Mouse (Mus musculus): ENCODE data around the gene H2-M3.
"Not testable (repeated sequence)": the region's sequence is repeated elsewhere in the genome, so short reads cannot be mapped to it uniquely, and the experiment has no call there.

H2-M3 gene

DNA sequence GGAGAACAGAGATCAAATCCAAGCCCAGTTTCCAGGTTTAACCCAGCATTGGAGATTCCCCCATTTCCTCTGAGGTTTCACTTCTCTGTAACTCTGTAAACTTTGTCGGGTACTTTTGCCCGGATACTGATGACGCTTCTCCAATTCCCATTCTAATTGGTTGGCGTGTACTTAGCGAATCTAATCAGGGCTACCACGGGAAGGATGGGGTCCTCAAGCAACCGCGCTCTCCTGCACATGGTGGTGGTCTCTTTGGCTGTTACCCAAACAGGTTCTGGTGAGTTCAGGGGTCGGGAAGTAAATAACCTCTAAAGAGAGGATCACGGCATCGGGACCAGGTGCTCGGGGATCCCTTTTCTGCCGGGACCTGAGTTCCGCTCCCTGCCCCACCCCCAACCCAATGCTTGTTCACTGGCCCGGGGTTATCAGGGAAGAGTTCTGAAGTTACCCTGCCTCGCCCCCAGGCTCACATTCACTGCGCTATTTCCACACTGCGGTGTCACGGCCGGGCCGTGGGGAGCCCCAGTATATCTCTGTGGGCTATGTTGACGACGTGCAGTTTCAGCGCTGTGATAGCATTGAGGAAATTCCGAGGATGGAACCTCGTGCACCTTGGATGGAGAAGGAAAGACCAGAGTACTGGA lies at the start of gene H2-M3:
H2-M3 (plus strand) TSS at position 163 of the 644 bp plus-strand sequence.
- in situ Hi-C loops (cut with MboI, MseI) = loop anchor here (5.0 kb wide), 1 partner anchor 318 kb away; the partner anchor contains the start of gene Ppp1r11

DNA sequence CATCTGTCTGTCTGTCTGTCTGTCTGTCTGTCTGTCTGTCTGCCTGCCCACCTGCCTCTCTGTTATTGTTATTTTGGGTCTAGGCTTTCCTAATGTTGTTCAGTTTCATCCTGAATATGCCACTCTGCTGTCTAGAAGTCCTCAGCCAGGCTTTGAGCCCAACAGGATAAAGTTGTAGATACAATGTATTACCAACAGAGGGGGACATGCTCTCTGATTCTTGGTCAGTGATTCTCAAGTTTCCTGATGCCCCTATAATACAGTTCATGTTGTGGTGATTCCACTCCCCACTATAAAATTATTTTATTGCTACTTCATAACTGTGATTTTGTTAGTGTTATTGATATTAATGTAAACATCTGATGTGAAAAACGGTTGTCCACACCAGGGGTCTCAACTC lies 48.1 kb upstream of the H2-M3 start:
- in situ Hi-C loops (cut with MboI, MseI) = no loop called here

DNA sequence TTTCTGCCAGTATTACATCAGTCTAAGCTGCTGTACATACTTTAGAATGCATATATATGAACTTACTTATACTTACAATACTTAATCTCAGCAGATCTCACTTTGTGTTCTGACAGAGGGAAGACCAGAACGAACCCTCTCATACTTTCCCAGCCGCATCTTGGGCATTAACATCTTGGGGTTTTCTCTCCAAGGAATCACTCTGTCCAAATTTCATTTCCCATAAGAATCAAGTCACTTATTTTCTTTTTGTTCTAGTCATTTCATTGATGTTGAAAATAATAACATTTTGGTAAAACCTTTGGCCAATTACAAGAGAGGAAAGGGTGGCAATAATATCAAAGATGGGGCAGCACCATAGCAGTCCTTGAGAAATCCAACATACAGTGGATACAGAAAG lies 32.8 kb upstream of the H2-M3 start, which contains the start of gene Olfr97:
Olfr97 (minus strand) TSS at position 101 of the 400 bp plus-strand sequence.
- in situ Hi-C loops (cut with MboI, MseI) = not testable (repeated sequence)

DNA sequence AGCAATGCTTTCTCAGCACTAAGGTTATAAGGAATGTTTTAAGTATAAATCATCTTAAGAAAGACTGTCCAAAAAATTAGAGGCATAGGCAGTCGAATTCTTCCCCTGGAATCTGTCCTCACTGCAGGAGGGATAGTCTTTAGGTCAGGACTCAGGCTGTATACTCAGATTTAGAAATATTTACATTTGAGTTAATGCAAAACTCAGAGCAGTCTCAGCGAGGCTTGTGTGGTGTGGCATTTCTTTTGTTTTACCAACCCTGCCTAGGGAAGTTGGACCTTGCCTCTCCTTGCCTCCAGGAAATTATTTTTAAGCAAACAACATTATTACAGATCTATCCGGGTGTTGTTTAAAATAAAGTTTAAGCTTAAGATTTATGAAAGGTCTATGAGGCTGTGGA lies 27.8 kb upstream of the H2-M3 start:
- in situ Hi-C loops (cut with MboI, MseI) = no loop called here

DNA sequence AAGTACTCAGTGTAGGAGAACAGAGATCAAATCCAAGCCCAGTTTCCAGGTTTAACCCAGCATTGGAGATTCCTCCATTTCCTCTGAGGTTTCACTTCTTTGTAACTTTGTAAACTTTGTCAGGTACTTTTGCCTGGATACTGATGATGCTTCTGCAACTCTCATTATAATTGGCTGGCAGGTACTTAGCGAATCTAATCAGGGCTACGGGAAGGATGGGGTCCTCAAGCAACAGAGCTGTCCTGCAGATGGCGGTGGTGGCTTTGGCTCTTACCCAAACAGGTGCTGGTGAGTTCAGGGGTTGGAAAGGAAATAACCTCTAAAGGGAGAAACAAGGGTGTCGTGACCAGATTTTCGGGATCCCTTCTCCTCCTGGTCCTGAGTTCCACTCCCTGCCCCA lies 23.3 kb upstream of the H2-M3 start:
- in situ Hi-C loops (cut with MboI, MseI) = no loop called here

DNA sequence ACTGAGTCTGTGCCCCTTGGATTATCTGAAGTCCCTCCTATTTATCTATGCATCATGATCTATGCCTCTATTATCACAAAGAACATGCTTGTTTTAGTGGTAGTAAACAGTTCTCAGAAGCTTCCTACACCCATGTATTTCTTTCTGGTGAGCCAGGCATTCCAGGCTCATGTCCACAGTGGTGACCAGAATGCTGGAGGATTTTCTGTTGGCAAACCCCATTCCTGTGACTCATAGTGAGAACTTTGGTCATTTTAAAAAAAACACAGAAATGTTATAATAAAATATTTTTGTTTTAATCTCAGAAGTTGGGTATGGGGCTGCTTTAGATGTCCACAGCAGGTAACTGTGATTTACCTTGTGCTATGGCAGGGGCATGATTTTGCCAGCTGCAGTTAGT lies 20.6 kb upstream of the H2-M3 start:
- in situ Hi-C loops (cut with MboI, MseI) = no loop called here

DNA sequence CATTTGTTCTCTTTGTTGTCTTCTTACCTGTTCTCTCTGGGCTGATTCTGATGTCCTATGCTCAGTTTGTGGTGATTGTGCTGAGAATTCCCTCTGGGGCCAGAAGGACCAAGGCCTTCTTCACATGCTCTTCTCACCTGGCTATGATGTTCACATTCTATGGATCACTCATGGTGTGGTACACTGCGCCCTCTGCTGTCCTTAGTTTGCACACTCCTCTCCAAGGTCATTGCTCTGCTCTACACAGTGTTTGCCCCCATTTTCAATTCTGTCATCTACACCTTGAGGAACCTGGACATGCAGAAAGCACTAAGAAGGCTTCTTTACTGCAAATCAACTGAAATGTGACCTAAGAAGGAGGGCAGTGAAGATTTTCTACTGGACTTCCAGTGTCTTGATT lies 19.5 kb upstream of the H2-M3 start:
- in situ Hi-C loops (cut with MboI, MseI) = no loop called here

DNA sequence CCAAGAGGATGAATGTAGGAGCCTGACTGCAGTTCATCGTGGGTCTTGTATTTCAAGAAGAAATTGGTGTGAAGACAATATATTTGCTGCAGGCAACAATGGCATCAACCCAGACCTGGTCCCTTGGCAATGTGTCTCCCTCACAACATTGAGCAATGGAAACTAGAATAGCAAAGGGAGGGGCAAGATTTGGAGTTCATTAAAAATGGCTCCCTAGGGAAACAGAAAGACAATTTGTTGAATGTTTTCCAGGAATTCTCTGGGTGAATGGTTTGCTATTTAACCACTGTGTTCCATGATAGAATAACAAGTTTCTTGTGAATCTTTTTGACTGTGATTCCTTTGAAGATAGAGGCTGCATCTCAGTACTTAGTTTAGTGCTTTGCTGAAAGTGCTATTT lies 6.4 kb upstream of the H2-M3 start, which contains the start of gene Olfr98:
Olfr98 (minus strand) TSS at position 124 of the 400 bp plus-strand sequence.
- in situ Hi-C loops (cut with MboI, MseI) = no loop called here

DNA sequence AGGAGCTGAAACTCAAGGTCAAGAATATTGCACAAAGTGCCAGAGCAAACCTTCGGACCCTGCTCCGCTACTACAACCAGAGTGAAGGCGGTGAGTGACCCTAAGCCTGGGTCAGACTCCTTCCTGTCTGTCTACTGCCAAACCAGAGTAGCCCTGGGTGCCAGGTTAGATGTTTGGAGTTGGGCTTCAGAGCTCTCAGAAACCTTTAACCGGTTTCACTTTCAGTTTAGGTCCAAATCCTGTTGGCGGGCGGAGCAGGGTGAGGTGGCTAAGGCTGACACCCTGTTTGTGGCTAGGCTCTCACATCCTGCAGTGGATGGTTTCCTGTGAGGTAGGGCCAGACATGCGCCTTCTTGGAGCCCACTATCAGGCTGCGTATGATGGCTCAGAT lies 677 bp downstream of the H2-M3 start:
- in situ Hi-C loops (cut with MboI, MseI) = loop anchor here (5.0 kb wide), 1 partner anchor 318 kb away; the partner anchor contains the start of gene Ppp1r11

DNA sequence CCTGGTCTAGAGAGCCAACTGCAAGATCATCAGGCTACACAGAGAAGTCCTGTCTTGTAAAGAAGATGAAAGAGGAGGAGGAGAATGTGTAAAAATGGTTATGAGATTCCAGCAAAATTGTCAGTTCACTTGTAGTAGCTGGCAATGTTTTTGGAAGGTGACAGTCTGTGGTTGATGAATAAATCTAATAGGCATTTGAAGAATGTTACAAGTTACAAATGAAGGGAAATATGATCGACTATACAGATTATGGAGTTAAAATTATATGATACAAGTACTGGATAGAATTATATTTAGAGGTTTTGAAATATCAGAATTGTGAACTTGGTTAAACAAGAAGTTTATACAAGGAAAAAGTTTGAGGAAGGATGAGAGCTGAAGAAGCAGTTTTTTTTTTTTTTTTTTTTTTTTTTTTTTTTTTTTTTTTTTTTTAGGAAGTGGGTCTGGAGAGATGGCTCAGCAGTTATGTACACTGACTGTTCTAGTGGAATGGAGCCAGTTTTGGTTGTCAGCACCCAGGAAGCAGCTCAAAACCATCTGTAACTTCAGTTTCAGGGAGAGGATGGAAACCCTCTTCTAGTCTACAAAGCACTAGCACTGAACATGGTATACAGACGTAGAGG lies 5.7 kb downstream of the H2-M3 start:
- in situ Hi-C loops (cut with MboI, MseI) = no loop called here

DNA sequence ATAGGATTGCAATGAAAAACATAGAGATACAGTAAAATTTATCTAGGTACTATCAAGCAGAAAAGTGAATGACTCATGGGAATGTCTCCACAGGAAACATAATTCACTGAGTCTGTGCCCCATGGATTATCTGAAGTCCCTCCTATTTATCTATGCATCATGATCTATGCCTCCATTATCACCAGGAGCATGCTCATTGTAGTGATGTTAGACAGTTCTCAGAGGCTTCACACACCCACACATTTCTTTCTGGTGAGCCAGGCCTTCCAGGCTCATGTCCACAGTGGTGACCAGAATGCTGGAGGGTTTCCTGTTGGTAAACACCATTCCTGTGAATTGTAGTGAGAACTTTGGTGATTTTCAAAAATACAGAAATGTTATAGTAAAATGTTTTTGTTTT lies 6.6 kb downstream of the H2-M3 start:
- in situ Hi-C loops (cut with MboI, MseI) = no loop called here

DNA sequence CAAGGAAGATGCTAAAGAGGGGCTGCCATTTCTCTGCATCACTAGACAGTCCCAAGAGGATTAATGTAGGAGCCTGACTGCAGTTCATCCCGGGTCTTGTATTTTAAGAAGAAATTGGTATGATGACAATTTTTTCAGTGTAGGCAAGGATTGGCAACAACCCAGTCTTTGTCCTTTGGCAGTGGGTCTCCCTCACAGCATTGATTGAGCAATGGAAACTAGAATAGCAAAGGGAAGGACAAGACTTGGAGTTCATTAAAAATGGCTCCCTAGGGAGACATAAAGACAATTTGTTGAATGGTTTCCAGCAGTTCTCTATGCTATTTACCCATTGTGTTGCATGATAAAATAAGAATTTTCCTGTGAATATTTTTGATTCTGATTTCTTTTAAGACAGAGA lies 10.3 kb downstream of the H2-M3 start:
- in situ Hi-C loops (cut with MboI, MseI) = no loop called here

DNA sequence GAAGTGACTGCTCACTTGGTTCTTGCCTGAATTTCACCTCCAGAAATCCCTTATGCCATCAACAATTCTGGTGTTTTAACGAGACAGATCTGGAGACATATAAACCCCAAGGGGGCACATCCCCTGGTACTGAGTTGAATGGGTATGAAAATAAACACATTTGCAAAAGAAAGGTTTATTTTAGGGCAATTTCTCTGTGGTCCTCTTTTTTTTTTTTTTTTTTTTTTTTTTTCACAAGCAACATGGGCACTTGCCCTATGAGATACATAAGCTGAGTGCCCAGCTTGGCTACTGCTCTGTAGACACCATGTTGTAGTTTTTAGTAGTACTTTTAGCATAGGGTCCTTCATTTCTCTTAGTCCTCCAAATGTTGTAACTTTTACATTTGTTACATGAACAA lies 13.3 kb downstream of the H2-M3 start, which contains the start of gene Olfr99:
Olfr99 (minus strand) TSS at position 101 of the 400 bp plus-strand sequence.
- in situ Hi-C loops (cut with MboI, MseI) = no loop called here

DNA sequence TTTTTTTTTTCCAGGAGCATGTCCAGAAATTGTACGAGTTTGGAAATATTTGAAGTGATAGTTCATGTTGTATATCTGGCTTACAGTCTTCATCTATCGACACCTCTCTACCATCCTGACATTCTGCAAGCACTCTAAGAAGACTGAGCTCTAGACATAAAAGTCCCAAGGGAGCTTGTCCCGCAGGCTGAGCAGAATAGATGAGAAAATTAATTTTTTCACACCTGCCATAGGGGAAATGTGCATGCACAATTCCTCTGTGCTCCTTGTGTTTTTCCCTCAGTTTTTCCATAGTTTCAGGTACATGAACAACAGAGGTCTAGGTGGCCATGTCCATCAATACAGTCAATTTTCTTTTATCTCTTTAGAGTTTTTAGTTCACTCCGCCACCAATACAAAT lies 34.2 kb downstream of the H2-M3 start, which contains the start of gene Olfr101:
Olfr101 (minus strand) TSS at position 101 of the 400 bp plus-strand sequence.
- in situ Hi-C loops (cut with MboI, MseI) = no loop called here

DNA sequence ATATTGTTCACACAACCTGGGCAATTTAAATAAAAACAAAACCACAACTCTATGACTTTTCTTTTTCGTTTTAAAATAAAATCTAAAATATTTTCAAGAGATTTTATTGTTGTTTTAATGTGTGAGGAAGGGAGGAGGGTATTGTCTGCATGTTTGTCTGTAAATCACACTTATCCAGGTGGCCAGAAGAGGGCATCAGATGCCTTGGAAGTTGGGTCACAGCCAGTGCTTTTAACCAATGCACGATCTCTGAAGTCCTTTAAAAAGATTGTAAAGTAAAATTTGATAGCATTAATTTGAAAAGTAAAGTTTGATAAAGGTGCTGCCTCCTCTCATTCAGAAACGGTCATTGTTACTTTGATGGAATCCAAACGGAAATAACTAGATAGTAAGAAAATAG lies 38.5 kb downstream of the H2-M3 start:
- in situ Hi-C loops (cut with MboI, MseI) = no loop called here

DNA sequence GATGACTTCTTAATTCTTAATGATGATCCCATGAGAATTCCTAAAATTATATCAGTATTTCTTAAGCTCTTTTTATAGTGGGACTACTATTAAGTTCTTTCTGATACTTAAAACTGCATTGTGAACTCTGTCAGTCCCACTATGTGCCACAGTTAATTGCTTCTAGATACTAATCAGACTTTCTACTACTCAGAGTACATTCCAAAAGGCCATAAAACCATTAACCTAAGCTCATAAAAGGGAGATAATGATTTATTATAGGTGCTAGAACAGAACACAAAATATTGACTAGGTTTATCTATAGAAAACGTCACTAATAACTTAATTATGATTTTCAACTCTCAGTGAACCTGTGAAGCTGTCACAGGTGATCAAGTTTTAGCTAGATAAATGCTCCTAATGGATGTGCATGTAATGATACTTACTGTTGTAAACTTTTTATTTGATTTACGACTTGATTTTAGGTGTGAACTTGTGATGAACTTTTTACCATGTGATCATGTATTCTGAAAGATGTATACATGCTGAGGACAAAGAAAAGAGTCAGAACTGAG lies 40.2 kb downstream of the H2-M3 start:
- in situ Hi-C loops (cut with MboI, MseI) = no loop called here

DNA sequence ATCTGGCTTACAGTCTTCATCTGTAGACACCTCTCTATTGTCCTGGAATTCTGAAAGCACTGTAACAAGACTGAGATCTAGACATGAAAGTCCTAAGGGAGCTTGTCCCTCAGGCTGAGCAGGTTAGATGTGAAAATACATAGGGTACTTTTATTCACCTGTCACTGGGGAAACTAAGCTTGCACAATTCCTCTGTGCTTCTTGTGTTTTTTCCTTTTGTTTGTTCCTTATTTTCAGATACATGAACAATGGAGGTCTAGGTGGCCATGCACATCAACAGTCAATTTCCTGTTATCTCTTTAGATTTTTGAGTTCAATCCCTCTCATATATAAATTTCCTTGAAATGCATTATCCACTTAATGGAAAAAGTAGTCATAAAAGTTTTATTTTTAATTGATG lies 46.9 kb downstream of the H2-M3 start, which contains the start of gene Olfr102:
Olfr102 (minus strand) TSS at position 101 of the 400 bp plus-strand sequence.
- in situ Hi-C loops (cut with MboI, MseI) = no loop called here

Measured in regulatory T cell (primary cell).